Comparison of ENCODE assay signal across 13 mouse cellular contexts in the genomic region with DNA sequence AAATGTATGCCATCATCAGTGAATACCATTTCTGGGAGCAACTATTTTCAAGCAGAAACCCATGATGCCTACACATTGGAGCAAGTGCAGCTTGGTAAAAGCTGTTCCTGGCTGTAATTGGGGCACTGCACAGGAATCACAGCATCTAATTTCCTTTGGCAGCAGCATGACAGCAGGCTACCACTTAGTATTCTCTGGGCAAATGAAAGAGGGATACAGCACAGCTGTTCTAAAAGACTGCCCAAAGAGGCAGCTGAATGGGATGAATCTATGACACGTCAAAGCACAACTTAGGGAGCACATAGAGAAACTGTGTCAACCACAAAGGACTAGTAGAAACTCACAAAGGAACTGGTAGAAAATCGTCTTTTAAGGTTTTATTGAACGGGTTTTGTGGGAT.
A peak's percentile ranks its signal among the peaks of the same experiment; 100 is the strongest.
DNase-seq lines count a peak whose midpoint lies in the region; ATAC-seq and TF ChIP-seq lines count a peak whose summit lies in the region.
"Had no signal": no experiment of that assay in that cellular context is flagged by ENCODE, and none has a peak within 500 bp of the region (broad histone marks: within the 10 kb centered on the region; RNA-seq: fewer than 3 reads in every experiment).

No protein-coding gene starts in this region.

- H3K4me3 ChIP-seq in hindbrain, embryonic 11.5 days (ENCODE audit: low read depth, low read length): no peak overlapping the region
- no peak overlapping the region for H3K4me3 ChIP-seq in hindbrain, embryonic 12.5 days
- no peak overlapping the region for H3K4me3 ChIP-seq in forebrain, embryonic 15.5 days
- no peak overlapping the region for H3K4me3 ChIP-seq in hindbrain, postnatal 0 days (ENCODE audit: low read length)
- no peak overlapping the region for H3K4me3 ChIP-seq in midbrain, postnatal 0 days (ENCODE audit: low read depth, low read length)
- H3K4me3 ChIP-seq: heart, adult 2 months; kidney, embryonic 15.5 days had no signal

- no peaks in the 10 kb centered on the region for H3K4me1 ChIP-seq in hindbrain, embryonic 11.5 days (replicated peaks; ENCODE audit: control insufficient read depth, insufficient read depth, low read length)
- no peaks in the 10 kb centered on the region for H3K4me1 ChIP-seq in hindbrain, embryonic 12.5 days
- H3K4me1 ChIP-seq in forebrain, embryonic 15.5 days: 0 out of 2 replicates have a peak, but pooled peaks cover 3% of the 10 kb centered on the region
- no peaks in the 10 kb centered on the region for H3K4me1 ChIP-seq in hindbrain, postnatal 0 days (ENCODE audit: insufficient read depth, low read length)
- H3K4me1 ChIP-seq in midbrain, postnatal 0 days (ENCODE audit: insufficient read depth, low read length): no peaks in the 10 kb centered on the region
- H3K4me1 ChIP-seq: kidney, embryonic 15.5 days had no signal

- no peaks in the 10 kb centered on the region for H3K36me3 ChIP-seq in hindbrain, embryonic 11.5 days (ENCODE audit: control insufficient read depth, insufficient read depth, low read length)
- no peaks in the 10 kb centered on the region for H3K36me3 ChIP-seq in hindbrain, embryonic 12.5 days
- H3K36me3 ChIP-seq in forebrain, embryonic 15.5 days: no peaks in the 10 kb centered on the region
- H3K36me3 ChIP-seq in hindbrain, postnatal 0 days (ENCODE audit: insufficient read depth, low read length): no peaks in the 10 kb centered on the region
- H3K36me3 ChIP-seq in midbrain, postnatal 0 days (ENCODE audit: insufficient read depth, low read length): no peaks in the 10 kb centered on the region
- H3K36me3 ChIP-seq: kidney, embryonic 15.5 days had no signal

- no peak overlapping the region for H3K27ac ChIP-seq in hindbrain, embryonic 11.5 days (ENCODE audit: low read depth, low read length)
- no peak overlapping the region for H3K27ac ChIP-seq in hindbrain, embryonic 12.5 days
- no peak overlapping the region for H3K27ac ChIP-seq in forebrain, embryonic 15.5 days (replicated peaks)
- no peak overlapping the region for H3K27ac ChIP-seq in hindbrain, postnatal 0 days
- no peak overlapping the region for H3K27ac ChIP-seq in midbrain, postnatal 0 days (ENCODE audit: low read depth, low read length)
- H3K27ac ChIP-seq: heart, adult 2 months; kidney, embryonic 15.5 days had no signal

- H3K27me3 ChIP-seq in hindbrain, embryonic 11.5 days (ENCODE audit: control insufficient read depth, insufficient read depth, low read length): no peaks in the 10 kb centered on the region
- no peaks in the 10 kb centered on the region for H3K27me3 ChIP-seq in hindbrain, embryonic 12.5 days
- H3K27me3 ChIP-seq in forebrain, embryonic 15.5 days: no peaks in the 10 kb centered on the region
- no peaks in the 10 kb centered on the region for H3K27me3 ChIP-seq in hindbrain, postnatal 0 days (ENCODE audit: insufficient read depth, low read length)
- H3K27me3 ChIP-seq in midbrain, postnatal 0 days (ENCODE audit: insufficient read depth, low read length): no peaks in the 10 kb centered on the region
- H3K27me3 ChIP-seq: kidney, embryonic 15.5 days had no signal

- peak; percentile 1 for DNase-seq in hindbrain, embryonic 11.5 days (ENCODE audit: low spot score)
- DNase-seq in hindbrain, postnatal 0 days (ENCODE audit: low spot score): peak; percentile 22
- peak; percentile 55 for DNase-seq in midbrain, postnatal 0 days (ENCODE audit: low spot score)
- DNase-seq in spleen, postnatal 10 days (ENCODE audit: low spot score in 2 of 2): no peak
- DNase-seq in gastrocnemius, postnatal 25 days: no peak
- DNase-seq: adrenal gland, postnatal 25 days; heart, adult 2 months; heart, postnatal 36 days; thymus, postnatal 25 days had no signal

- H3K9me3 ChIP-seq in hindbrain, embryonic 11.5 days (ENCODE audit: control insufficient read depth, low read length): no peaks in the 10 kb centered on the region
- no peaks in the 10 kb centered on the region for H3K9me3 ChIP-seq in hindbrain, embryonic 12.5 days (replicated peaks)
- no peaks in the 10 kb centered on the region for H3K9me3 ChIP-seq in forebrain, embryonic 15.5 days
- no peaks in the 10 kb centered on the region for H3K9me3 ChIP-seq in hindbrain, postnatal 0 days (ENCODE audit: low read length)
- H3K9me3 ChIP-seq in midbrain, postnatal 0 days (ENCODE audit: low read length): no peaks in the 10 kb centered on the region
- H3K9me3 ChIP-seq: kidney, embryonic 15.5 days had no signal

- 69% methylated on average over 3 of the region's 3 CpGs for WGBS in hindbrain, embryonic 11.5 days
- 77% methylated on average over 3 of the region's 3 CpGs for WGBS in hindbrain, embryonic 12.5 days
- 51% methylated on average over 3 of the region's 3 CpGs for whole genome bisulfite sequencing in forebrain, embryonic 15.5 days
- 57% methylated on average over 3 of the region's 3 CpGs for WGBS in hindbrain, postnatal 0 days
- 56% methylated on average over 3 of the region's 3 CpGs for WGBS in midbrain, postnatal 0 days

- ATAC-seq in hindbrain, embryonic 11.5 days (ENCODE audit: low FRiP score): no peak
- ATAC-seq in hindbrain, embryonic 12.5 days (ENCODE audit: low FRiP score): no peak
- ATAC-seq in forebrain, embryonic 15.5 days (replicated peaks): peak; percentile 84
- peak; percentile 71 for ATAC-seq in hindbrain, postnatal 0 days
- no peak for ATAC-seq in midbrain, postnatal 0 days (ENCODE audit: low FRiP score)
- ATAC-seq in granulocyte monocyte progenitor cell, adult 5-6 weeks (replicated peaks; ENCODE audit: poor library complexity, severe bottlenecking): no peak

- no peak overlapping the region for H3K9ac ChIP-seq in hindbrain, embryonic 11.5 days (ENCODE audit: low read depth, low read length)
- no peak overlapping the region for H3K9ac ChIP-seq in hindbrain, embryonic 12.5 days
- H3K9ac ChIP-seq in forebrain, embryonic 15.5 days (replicated peaks): no peak overlapping the region
- no peak overlapping the region for H3K9ac ChIP-seq in hindbrain, postnatal 0 days (replicated peaks; ENCODE audit: low read length)
- H3K9ac ChIP-seq in midbrain, postnatal 0 days (replicated peaks; ENCODE audit: low read length, poor library complexity, severe bottlenecking): no peak overlapping the region
- H3K9ac ChIP-seq: kidney, embryonic 15.5 days had no signal

- no peak overlapping the region for H3K4me2 ChIP-seq in hindbrain, embryonic 11.5 days (replicated peaks; ENCODE audit: low read depth, low read length)
- no peak overlapping the region for H3K4me2 ChIP-seq in hindbrain, embryonic 12.5 days (replicated peaks)
- H3K4me2 ChIP-seq in forebrain, embryonic 15.5 days (replicated peaks): no peak overlapping the region
- no peak overlapping the region for H3K4me2 ChIP-seq in hindbrain, postnatal 0 days (ENCODE audit: low read depth, low read length)
- H3K4me2 ChIP-seq in midbrain, postnatal 0 days (ENCODE audit: low read depth, low read length, poor library complexity, severe bottlenecking): no peak overlapping the region
- H3K4me2 ChIP-seq: kidney, embryonic 15.5 days had no signal

- no peak for TF ChIP-seq CTCF in hindbrain, postnatal 0 days (IDR thresholded peaks at IDR 0.05; ENCODE audit: low read depth)
- TF ChIP-seq CTCF in midbrain, postnatal 0 days (IDR thresholded peaks at IDR 0.05): no peak

Comparison
In these comparisons a context has a peak if more than half of its experiments do, and no peak if none do; other contexts are left out.
1. ATAC-seq: peak in forebrain, embryonic 15.5 days (single experiment) and hindbrain, postnatal 0 days (single experiment); none in hindbrain, embryonic 11.5 days (single experiment), hindbrain, embryonic 12.5 days (single experiment), midbrain, postnatal 0 days (single experiment) and granulocyte monocyte progenitor cell, adult 5-6 weeks (single experiment).
2. DNase-seq: peak in hindbrain, embryonic 11.5 days (single experiment), hindbrain, postnatal 0 days (single experiment) and midbrain, postnatal 0 days (single experiment); none in spleen, postnatal 10 days (0 of 2) and gastrocnemius, postnatal 25 days (single experiment).